Mouse (Mus musculus) adrenal gland, postnatal 14 days (tissue): ENCODE results near the gene Eif4g3. TPM values are rescaled to one million over a fixed set of nuclear protein-coding genes. Genes with fewer than 3 reads are reported as not detected.
A peak's percentile ranks its signal among the peaks of the same experiment; 100 is the strongest.

Experiments
- DNase-seq: peaks from one replicate; pipeline ENCODE4 v3.0.0; 2021; ENCODE audit warnings: mixed read lengths
- total RNA-seq: library from RNA; stranded (reverse); gene quantifications from 2 replicates; pipeline ENCODE4 v1.2.3, GENCODE M21; 2021

Eif4g3 gene
- total RNA-seq, 1 experiment from 2014 or later, result 104 TPM

DNA sequence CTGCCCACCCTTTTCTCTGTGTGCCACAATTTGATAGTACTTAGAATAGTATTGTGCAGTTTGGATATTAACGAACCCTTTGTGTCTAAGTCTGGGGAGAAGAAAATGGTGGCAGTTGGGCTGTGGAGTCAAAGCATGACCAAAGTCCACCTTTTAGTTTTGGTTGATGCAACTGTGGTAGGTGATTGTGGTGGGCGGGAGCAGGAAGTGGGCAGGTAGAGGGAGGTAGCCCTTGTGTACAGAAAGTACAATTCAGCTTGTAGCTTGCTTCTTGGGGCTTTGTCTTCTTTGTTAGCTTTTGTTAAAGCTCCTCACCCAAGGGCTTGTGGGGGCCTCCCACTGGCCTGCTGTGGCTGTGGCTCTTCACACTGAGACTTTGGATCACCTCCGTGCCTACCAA is 109.6 kb downstream of the Eif4g3 start:
- DNase-seq, result no peak

DNA sequence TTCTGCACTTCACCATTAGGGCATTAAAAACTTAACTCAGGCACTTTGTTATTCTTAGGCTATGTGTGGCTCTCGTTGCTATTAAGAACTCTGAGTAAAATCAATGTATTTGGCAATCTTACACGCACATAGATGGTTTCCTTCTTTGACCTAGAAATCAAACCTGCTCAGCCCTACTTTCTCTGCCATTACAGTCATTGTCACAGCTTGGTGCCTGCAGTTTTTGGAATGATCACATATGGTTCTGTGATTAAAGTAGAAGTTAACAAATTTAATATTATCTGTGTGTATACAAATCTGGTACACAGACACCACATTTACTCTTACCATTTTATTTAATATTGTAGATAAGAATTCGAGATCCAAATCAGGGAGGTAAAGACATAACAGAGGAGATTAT is 112.1 kb downstream of the Eif4g3 start:
- no peak for DNase-seq

GRCm38 (mm10) chr4:138107441-138108409 is 114.9 kb downstream of the Eif4g3 start:
- DNase-seq, result peak; percentile 75

GRCm38 (mm10) chr4:138108541-138108940 is 115.7 kb downstream of the Eif4g3 start:
- DNase-seq, result no peak

DNA sequence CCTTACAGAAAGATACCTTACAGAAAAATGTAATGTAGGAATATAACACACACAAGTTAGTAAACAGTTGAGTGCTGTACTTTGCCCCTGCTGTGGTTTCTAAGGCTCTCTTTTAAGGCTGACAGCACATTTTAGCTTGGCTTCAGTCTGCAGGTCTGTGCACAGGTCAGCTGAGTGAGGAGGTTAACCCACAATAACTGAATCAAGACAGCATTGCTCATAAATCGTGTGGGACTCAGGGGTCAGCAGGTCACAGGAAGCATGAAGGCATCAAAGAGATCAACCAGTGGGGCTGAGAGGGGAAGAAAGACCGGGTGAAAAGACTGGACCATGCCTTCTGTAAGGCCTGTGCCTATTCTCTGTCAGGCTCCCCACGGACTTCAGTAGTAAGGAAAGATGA is 116.5 kb downstream of the Eif4g3 start:
- no peak for DNase-seq

DNA sequence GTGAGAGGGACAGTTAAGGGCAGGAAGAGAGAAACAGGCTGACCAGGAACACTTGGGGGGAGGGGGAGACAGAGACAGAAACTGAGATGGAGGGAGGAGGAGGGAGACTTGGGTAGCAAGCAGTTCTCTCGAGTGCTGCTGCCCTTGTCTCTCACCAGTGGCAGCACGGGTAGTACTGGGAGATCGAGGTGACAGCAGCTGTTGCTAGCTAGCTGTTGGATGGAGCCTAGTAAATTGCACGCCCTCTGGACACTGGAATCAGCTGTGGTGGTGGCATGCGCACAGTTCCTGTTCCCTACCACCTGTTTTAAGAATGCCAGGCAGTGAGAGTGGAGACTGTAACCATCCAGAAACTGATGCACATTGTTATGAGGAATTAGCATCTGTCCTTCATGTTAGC is 119.0 kb downstream of the Eif4g3 start:
- no peak for DNase-seq

- DNase-seq, result no peak
Observed at GRCm38 (mm10) chr4:138119740-138120139, 126.9 kb downstream of the Eif4g3 start.

GRCm38 (mm10) chr4:138124046-138124445 is 131.2 kb downstream of the Eif4g3 start:
- DNase-seq, result no peak

GRCm38 (mm10) chr4:138127371-138127770 is 134.5 kb downstream of the Eif4g3 start:
- no peak for DNase-seq

- no peak for DNase-seq
Observed at GRCm38 (mm10) chr4:138127781-138128180, 135.0 kb downstream of the Eif4g3 start.

GRCm38 (mm10) chr4:138130149-138130548 is 137.3 kb downstream of the Eif4g3 start:
- no peak for DNase-seq

DNA sequence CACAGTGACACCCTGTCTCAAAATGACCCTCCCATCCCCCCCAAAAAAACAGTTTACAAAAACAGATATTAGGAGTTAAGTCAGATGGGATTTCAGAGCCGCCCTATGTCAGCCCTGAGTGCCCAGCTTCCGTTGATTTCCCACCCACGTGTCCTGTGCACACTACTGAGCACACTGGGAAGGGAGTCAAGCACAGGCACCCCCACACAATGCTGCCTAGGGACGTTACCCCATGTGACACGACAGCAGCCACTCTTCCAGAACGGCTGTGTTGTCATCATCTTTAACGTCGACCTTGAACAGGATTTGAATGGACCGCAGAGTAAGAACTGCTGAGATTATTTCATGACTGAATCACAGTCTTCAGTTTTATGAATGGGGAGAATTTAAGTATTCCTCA is 138.4 kb downstream of the Eif4g3 start:
- DNase-seq, result peak; percentile 74

DNA sequence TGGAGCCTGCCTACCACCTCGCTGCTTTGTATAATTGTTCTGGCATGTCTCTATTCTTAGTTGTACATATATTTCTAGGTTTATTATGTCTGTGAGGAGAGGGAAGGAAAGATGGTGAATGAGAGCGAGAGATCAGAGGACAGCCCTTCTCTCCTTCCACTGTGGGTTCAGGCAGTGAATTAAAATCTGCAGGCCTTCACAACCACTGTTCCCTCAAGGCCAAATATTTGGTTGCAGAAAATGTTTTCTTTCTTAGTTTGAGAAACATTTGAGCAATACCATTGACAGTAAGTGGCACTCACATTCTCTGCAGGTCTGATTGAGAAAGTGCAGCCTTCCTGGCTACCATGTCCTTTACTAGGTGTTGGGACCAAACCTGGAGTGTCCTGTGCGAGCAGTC is 138.9 kb downstream of the Eif4g3 start:
- DNase-seq, result no peak

DNA sequence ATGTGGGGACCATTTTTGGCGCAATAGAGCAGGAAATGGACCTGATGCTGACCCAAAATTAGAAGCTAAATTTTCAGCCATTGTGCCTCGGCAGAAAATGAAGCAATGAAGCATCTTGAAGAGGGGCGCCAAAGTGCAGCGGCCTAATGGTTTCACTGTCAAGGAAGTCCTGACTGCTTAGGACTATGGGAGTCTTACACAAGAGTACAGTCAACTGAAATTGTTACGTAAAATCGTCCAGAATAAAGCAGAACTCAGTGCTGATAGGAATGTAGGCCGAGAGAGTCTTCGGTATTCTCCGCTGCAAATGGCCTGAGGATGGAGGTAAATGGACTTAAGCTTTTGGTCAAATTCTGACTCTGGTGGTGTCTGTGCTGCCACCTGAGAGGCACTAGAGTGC is 140.5 kb downstream of the Eif4g3 start:
- no peak for DNase-seq

- no peak for DNase-seq
Observed at GRCm38 (mm10) chr4:138137336-138137735, 144.5 kb downstream of the Eif4g3 start.

- peak; percentile 20 for DNase-seq
Observed at GRCm38 (mm10) chr4:138137804-138138203, 145.0 kb downstream of the Eif4g3 start.

DNA sequence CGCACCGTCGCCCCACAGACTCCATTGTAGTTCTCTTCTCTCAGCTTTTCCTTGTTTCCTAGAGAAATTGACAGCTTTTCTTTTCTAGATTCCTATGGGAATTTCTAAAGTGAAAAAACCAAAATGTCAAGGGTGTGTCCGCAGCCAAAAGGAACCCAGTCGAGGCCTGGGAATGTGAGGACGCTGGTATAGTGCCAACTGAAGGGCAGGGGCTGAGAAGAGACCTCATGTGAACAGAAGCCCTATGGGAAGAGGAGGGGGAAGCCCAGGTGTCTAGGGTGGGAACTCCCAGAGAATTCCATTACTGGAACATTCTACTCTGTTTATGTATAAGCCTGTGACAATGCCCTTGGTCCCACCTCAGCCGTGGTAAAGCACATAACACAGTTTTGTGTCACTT is 145.4 kb downstream of the Eif4g3 start:
- DNase-seq, result no peak

DNA sequence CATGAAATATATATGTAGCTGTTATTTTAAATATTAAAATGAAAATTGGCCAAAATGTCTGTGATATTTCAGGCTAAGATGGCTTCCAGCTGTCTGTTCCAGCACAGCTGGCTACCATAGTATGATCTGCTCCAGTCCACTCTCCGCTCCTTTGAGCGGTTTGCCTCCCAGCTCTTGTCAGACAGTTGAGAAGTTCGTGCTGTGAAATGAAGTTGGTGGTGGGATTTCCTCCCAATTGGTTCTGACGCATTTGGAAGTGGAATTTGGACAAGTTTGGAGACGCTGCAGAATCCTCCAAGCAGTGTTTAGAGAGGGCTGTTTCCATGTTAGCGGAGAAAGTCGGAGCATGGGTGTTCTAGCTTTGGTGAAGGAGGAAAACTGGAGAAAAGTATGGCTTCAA is 148.5 kb downstream of the Eif4g3 start:
- DNase-seq, result no peak

- DNase-seq, result no peak
Observed at GRCm38 (mm10) chr4:138147176-138147575, 154.4 kb downstream of the Eif4g3 start.

GRCm38 (mm10) chr4:138149977-138150376 is 157.2 kb downstream of the Eif4g3 start:
- no peak for DNase-seq

DNA sequence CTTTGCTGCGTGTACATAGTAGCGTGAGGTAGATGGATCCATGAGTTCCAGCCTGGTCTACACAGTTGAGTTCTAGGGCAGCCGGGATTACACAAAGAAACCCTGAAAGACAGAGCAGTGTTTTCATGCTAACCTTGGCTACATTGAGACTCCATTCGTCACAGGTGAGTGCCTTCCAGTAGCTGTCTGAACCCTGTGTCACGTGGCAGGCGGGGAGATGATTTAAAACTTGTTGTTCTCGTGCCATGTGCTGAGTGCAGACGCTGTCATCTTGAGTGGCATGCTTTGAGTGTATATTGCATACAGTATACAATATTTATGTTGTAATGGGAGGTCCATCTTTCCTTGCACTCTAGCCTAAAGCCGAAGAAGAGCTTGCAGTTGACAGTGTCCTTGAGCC is 158.4 kb downstream of the Eif4g3 start:
- no peak for DNase-seq

GRCm38 (mm10) chr4:138153980-138154379 is 161.2 kb downstream of the Eif4g3 start:
- peak; percentile 66 for DNase-seq

DNA sequence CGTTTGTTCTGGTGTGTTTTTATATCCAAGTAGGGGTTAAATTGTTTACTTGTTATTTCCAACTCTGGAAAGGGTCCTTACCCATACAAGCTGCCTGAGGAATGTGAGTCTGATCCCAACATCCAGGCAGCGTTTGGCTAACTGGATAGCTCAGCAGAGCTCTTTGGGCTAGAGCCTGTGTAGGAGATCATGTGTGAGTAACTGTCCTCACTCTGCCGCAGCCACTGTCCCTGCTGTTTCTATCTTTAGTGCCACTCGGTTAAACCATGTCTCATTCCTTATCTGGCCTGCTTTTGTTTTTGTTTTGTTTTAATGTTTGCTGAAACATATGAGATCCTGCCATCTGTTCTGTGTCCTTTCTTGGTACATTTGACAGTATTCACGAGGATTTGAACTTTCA is 168.1 kb downstream of the Eif4g3 start:
- no peak for DNase-seq

DNA sequence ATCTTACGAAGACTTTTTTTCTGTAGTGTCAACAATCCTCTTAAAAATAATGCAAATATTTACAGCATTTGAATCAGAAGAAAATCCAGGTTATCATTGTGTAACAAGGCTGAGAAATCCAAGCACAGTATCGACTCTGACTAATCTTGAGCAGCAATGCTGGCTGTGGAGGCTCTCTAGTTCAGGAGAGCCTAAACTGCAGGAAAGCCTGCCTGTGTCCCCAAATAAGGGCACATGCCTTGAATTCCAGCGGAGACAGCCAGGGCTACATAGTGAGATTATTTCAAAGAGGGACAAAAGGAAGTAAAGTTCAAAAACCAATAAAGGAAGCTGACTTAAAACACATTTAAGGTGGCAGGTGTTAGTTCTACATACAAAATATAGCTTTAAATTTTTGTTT is 168.7 kb downstream of the Eif4g3 start:
- DNase-seq, result no peak
